Mouse (Mus musculus) liver, postnatal 0 days (tissue): Measurements from ENCODE around the gene Slc6a21.

Experiments used
- CTCF ChIP-seq: sonication (generic); IDR thresholded peaks from 2 replicates; pipeline ENCODE4 v1.5.1; 2016; ENCODE audit warnings: antibody characterized with exemption, low read depth
- EP300 ChIP-seq: IDR thresholded peaks from 2 replicates; pipeline ENCODE4 v1.6.1; 2016; ENCODE audit warnings: antibody characterized with exemption, low read depth, mild to moderate bottlenecking

- TF ChIP-seq CTCF (peak; percentile 89), EP300 (no peak)
These were observed 22.4 kb downstream of the Slc6a21 start for GRCm38 (mm10) chr7:45299752-45300151.
